Mouse (Mus musculus): ENCODE measurements at regions not wholly inside any gene's neighbourhood (a gene's known extent, or its start where the extent isn't known, plus 50 kb on each side); places are given as distances from the start of the nearest gene placed in this dataset. TPM values are rescaled to one million over a fixed set of nuclear protein-coding genes. Genes with fewer than 3 reads are reported as not detected.
A peak's percentile ranks its signal among the peaks of the same experiment; 100 is the strongest.

DNA sequence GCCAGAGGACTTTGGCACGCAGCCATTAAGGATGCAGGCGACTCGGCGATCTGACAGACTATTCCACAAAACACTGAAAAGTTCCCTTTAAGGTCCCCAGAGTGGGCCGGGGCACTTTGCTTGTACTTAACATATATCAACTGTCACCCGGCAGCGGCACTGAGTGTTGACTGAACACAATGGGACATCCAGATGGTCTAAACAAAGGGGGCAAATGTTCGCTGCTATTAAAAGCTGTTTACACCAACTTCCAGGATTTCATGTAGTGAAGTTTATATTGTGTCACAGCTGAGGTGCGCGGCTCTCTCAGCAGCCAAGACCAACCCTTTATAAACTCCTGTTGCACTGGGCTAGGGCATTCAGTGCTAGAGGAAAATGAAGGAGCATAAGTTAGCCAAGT lies 157.6 kb downstream of the Zfp281 start:
- H3K4me1 ChIP-seq (ENCODE audit: control insufficient read depth, insufficient read depth, low read length): peaks cover 12% of the 10 kb centered on the region
- H3K4me2 ChIP-seq (ENCODE audit: low read depth, low read length): peak overlapping the region; percentile 61
- 0 out of 2 replicates have a peak, but pooled peaks have one; percentile 45 for ATAC-seq (replicated peaks; ENCODE audit: extremely low read depth, insufficient read depth, low FRiP score)
- peak overlapping the region; percentile 20 for H3K9ac ChIP-seq (ENCODE audit: low read length)
- H3K27ac ChIP-seq (ENCODE audit: low read length): peak overlapping the region; percentile 60
- peak overlapping the region; percentile 42 for H3K4me3 ChIP-seq (ENCODE audit: low read length)
- 25% methylated on average over 10 of the region's 10 CpGs for WGBS
- no peaks in the 10 kb centered on the region for H3K9me3 ChIP-seq (replicated peaks; ENCODE audit: control insufficient read depth, low read length)
- H3K36me3 ChIP-seq (ENCODE audit: control insufficient read depth, insufficient read depth): no peaks in the 10 kb centered on the region
- no peaks in the 10 kb centered on the region for H3K27me3 ChIP-seq (ENCODE audit: control insufficient read depth, insufficient read depth, low read length)

DNA sequence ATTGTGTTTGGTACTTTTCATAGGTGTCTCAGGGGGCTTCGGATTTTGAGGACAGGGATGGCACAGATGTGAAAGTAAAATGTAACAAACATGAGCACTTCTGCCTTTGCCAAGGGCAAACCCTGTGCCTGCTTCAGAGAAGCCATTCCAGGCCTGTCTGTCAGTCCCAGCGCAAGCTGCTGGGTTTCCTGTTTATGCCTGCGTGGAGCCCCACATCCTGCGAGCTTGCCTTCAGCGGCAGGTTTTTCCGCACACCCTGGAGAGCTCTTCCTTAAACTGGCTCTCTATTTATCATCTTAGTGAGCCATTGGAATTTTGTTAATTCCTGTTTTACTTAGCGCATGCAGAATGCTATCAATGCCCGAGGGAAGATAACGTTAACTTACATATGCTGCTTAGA lies 159.5 kb downstream of the Zfp281 start:
- Histone ChIP-seq H3K9ac (ENCODE audit: low read length) (no peak overlapping the region), H3K9me3 (replicated peaks; ENCODE audit: control insufficient read depth, low read length) (no peaks in the 10 kb centered on the region), H3K36me3 (ENCODE audit: control insufficient read depth, insufficient read depth) (no peaks in the 10 kb centered on the region), H3K4me2 (ENCODE audit: low read depth, low read length) (no peak overlapping the region), H3K4me3 (ENCODE audit: low read length) (no peak overlapping the region), H3K27ac (ENCODE audit: low read length) (no peak overlapping the region), H3K27me3 (ENCODE audit: control insufficient read depth, insufficient read depth, low read length) (no peaks in the 10 kb centered on the region), H3K4me1 (ENCODE audit: control insufficient read depth, insufficient read depth, low read length) (peaks cover 12% of the 10 kb centered on the region)
- ATAC-seq (replicated peaks; ENCODE audit: extremely low read depth, insufficient read depth, low FRiP score): no peak
- 41% methylated on average over 9 of the region's 9 CpGs for WGBS

DNA sequence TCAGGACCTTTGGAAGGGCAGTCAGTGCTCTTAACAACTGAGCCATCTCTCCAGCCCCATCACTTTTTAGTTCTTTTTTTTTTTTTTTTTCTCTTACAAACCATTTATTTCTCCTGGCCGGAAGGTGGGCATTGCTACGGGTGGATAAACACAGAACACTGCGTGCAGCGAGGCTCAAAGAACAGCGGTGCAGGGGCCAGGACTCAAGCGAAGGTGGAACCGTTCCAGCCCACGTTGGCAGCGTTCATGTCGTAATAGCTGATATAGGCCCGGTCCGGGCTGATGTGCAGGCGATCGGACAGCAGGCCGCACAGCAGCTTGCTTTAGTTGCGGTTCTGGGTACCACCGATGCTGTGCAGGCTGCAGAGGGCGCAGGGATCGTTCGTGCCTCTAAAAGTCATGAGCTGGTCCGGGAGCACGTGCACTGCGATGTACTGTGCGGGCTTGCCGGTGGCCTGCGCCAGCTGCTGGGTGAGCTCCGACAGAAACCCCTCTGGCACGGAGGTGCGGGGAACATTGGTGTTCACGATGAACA lies 164.3 kb downstream of the Zfp281 start:
- no peaks in the 10 kb centered on the region for H3K27me3 ChIP-seq (ENCODE audit: control insufficient read depth, insufficient read depth, low read length)
- no peak overlapping the region for H3K4me3 ChIP-seq (ENCODE audit: low read length)
- H3K4me2 ChIP-seq (ENCODE audit: low read depth, low read length): no peak overlapping the region
- no peak overlapping the region for H3K9ac ChIP-seq (ENCODE audit: low read length)
- H3K36me3 ChIP-seq (ENCODE audit: control insufficient read depth, insufficient read depth): no peaks in the 10 kb centered on the region
- no peak for ATAC-seq (replicated peaks; ENCODE audit: extremely low read depth, insufficient read depth, low FRiP score)
- 59% methylated on average over 30 of the region's 30 CpGs for WGBS
- no peaks in the 10 kb centered on the region for H3K4me1 ChIP-seq (ENCODE audit: control insufficient read depth, insufficient read depth, low read length)
- no peak overlapping the region for H3K27ac ChIP-seq (ENCODE audit: low read length)
- no peaks in the 10 kb centered on the region for H3K9me3 ChIP-seq (replicated peaks; ENCODE audit: control insufficient read depth, low read length)

DNA sequence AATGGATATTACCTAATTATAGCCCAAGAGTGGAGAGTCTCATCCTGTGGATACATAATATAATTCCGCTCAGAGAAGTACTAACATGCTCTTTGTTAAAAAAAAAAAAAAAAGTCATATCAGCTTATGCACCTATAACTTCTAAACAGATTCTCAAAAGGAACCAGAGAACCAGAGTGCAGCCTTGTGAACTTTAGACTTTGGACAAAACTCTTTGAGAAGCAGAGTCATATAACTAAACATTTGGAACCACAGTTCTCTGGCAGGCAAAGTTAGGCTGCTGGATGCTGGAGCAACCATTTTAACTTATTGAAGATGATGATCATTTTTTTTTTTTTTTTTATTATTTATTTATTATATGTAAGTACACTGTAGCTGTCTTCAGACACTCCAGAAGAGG lies 166.9 kb downstream of the Zfp281 start:
- Histone ChIP-seq H3K9me3 (replicated peaks; ENCODE audit: control insufficient read depth, low read length) (no peaks in the 10 kb centered on the region), H3K9ac (ENCODE audit: low read length) (no peak overlapping the region), H3K27me3 (ENCODE audit: control insufficient read depth, insufficient read depth, low read length) (no peaks in the 10 kb centered on the region), H3K27ac (ENCODE audit: low read length) (no peak overlapping the region), H3K4me1 (ENCODE audit: control insufficient read depth, insufficient read depth, low read length) (no peaks in the 10 kb centered on the region), H3K4me3 (ENCODE audit: low read length) (no peak overlapping the region), H3K36me3 (ENCODE audit: control insufficient read depth, insufficient read depth) (no peaks in the 10 kb centered on the region), H3K4me2 (ENCODE audit: low read depth, low read length) (no peak overlapping the region)
- 91% methylated on average over 1 of the region's 1 CpGs for WGBS
- ATAC-seq (replicated peaks; ENCODE audit: extremely low read depth, insufficient read depth, low FRiP score): no peak

Small RNAs in the stretch of these regions (microRNA-seq; reads per million reads assigned to microRNA genes)
- not detected for gene Gm22132
